Mouse (Mus musculus) cerebellum, adult 8-10 months (tissue): ENCODE data around the gene Fam117b.

Experiments
- DNase-seq: peaks from one replicate; pipeline ENCODE4 v3.0.0; 2022

Gene Fam117b

GRCm38 (mm10) chr1:59997352-59997751 lies 84.5 kb downstream of the Fam117b start:
- no peak for DNase-seq

GRCm38 (mm10) chr1:60000319-60000718 lies 87.5 kb downstream of the Fam117b start:
- DNase-seq: no peak

- DNase-seq: no peak
These were observed 94.5 kb downstream of the Fam117b start for GRCm38 (mm10) chr1:60007337-60007736.

- DNase-seq: no peak
These were observed 95.9 kb downstream of the Fam117b start for GRCm38 (mm10) chr1:60008743-60009142.

- DNase-seq: no peak
These were observed 101.0 kb downstream of the Fam117b start for GRCm38 (mm10) chr1:60013779-60014178.

GRCm38 (mm10) chr1:60015511-60015910 lies 102.7 kb downstream of the Fam117b start:
- no peak for DNase-seq

- DNase-seq: no peak
These were observed 103.4 kb downstream of the Fam117b start for GRCm38 (mm10) chr1:60016136-60016611.

- no peak for DNase-seq
These were observed 104.2 kb downstream of the Fam117b start for GRCm38 (mm10) chr1:60017031-60017469.
